Mouse (Mus musculus): Measurements from ENCODE around the gene Dagla. TPM values are rescaled to one million over a fixed set of nuclear protein-coding genes. Genes with fewer than 3 reads are reported as not detected.

The Dagla gene
- polyA plus RNA-seq, 2 experiments: 2.4 to 8.1 TPM

- WGBS: 55% methylated on average over 9 of the region's 9 CpGs
- Histone ChIP-seq H3K4me2 (replicated peaks; ENCODE audit: low read depth, low read length, severe bottlenecking) (no peak overlapping the region), H3K9me3 (ENCODE audit: control insufficient read depth, low read length) (no peaks in the 10 kb centered on the region), H3K9ac (ENCODE audit: low read depth, low read length, severe bottlenecking) (no peak overlapping the region), H3K27me3 (ENCODE audit: control insufficient read depth, insufficient read depth, low read length) (no peaks in the 10 kb centered on the region), H3K27ac (replicated peaks; ENCODE audit: low read depth, low read length) (no peak overlapping the region), H3K36me3 (ENCODE audit: control insufficient read depth, insufficient read depth, low read length) (no peaks in the 10 kb centered on the region), H3K4me1 (ENCODE audit: control insufficient read depth, insufficient read depth, low read length) (peaks cover 35% of the 10 kb centered on the region), H3K4me3 (replicated peaks; ENCODE audit: low read length) (no peak overlapping the region)
- DNase-seq (ENCODE audit: low spot score) (no peak), ATAC-seq (ENCODE audit: low FRiP score, low read depth) (no peak)
- TF ChIP-seq POLR2A (IDR thresholded peaks at IDR 0.05; ENCODE audit: borderline replicate concordance, extremely low read depth, insufficient read depth, insufficient read length): no peak
These were observed 12.7 kb downstream of the Dagla start for GRCm38 (mm10) chr19:10291896-10292490.

DNA sequence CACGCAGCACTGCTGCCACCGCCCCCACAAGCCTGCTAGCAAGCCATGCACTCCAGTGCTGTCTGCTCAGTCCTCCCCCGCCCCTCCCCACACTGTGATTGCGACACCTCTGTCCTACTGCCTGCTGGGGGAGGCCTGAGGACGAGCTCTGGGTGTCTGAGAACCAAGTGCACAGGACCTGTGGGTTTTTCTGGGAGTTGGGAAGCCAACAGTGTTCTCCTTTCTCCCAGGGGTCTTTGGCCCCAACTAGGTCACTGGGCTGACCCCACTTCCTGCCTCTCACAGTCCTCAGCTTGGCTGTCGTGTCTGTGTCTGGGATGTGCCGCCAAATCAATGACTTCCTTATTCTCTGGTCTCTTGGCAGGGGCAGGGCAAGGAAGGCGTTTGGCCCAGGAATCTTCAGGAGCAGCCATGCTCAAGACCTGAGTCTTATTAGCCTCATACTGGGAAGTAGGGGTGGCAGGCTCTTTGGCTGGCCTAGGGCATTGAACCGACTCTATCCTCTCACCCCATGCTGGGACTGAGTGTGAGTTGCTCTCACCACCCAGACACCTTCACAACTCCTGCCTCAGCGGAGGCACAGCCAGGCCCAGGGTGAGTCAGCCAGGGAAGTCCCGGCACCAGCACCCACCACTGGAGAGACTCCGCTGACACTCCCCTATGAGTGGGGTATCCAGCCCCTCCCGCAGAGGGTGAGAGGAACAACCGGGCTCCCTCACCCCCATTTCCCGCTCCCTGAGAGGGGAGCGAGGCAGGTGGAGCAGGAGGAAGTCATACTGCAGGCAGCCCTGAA is 14.3 kb downstream of the Dagla start:
- TF ChIP-seq POLR2A (IDR thresholded peaks at IDR 0.05; ENCODE audit: borderline replicate concordance, extremely low read depth, insufficient read depth, insufficient read length): no peak
- no peak overlapping the region for H3K9ac ChIP-seq (ENCODE audit: low read depth, low read length, severe bottlenecking)
- H3K27ac ChIP-seq (replicated peaks; ENCODE audit: low read depth, low read length): no peak overlapping the region
- ATAC-seq (ENCODE audit: low FRiP score, low read depth) (no peak), DNase-seq (ENCODE audit: low spot score) (no peak)
- no peak overlapping the region for H3K4me3 ChIP-seq (replicated peaks; ENCODE audit: low read length)
- H3K36me3 ChIP-seq (ENCODE audit: control insufficient read depth, insufficient read depth, low read length): no peaks in the 10 kb centered on the region
- WGBS: 63% methylated on average over 16 of the region's 16 CpGs
- no peaks in the 10 kb centered on the region for H3K9me3 ChIP-seq (ENCODE audit: control insufficient read depth, low read length)
- H3K4me1 ChIP-seq (ENCODE audit: control insufficient read depth, insufficient read depth, low read length): peaks cover 24% of the 10 kb centered on the region
- no peaks in the 10 kb centered on the region for H3K27me3 ChIP-seq (ENCODE audit: control insufficient read depth, insufficient read depth, low read length)
- no peak overlapping the region for H3K4me2 ChIP-seq (replicated peaks; ENCODE audit: low read depth, low read length, severe bottlenecking)

DNA sequence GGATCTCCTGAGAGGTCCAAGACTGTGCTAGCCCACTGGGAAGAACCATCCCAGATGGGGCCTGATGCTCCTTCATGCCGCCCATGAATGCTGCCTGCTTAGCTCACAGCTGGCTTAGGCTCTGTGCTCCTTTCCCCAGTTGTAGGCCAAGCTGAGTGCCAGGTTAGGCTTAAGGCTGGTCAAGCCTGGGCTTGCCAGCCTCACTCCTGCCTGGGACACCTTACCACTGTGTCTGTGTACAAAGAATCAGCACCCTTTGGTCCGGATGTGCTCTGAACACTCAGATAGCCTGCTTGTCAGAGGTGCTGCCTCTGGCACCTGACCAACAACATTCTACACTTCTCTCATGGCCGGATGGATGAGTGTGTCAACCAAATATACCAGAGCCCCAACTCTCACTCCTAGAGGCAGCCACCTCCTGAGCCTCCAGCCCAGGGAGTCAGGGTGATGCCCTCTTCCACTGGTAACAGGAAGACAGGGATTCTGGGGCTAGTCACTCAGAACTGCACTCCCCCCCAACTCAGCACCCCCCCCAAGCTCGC is 15.0 kb downstream of the Dagla start:
- 84% methylated on average over 4 of the region's 4 CpGs for WGBS
- H3K4me1 ChIP-seq (ENCODE audit: control insufficient read depth, insufficient read depth, low read length): peaks cover 17% of the 10 kb centered on the region
- TF ChIP-seq POLR2A (IDR thresholded peaks at IDR 0.05; ENCODE audit: borderline replicate concordance, extremely low read depth, insufficient read depth, insufficient read length): no peak
- H3K9me3 ChIP-seq (ENCODE audit: control insufficient read depth, low read length): no peaks in the 10 kb centered on the region
- H3K4me3 ChIP-seq (replicated peaks; ENCODE audit: low read length): no peak overlapping the region
- H3K27me3 ChIP-seq (ENCODE audit: control insufficient read depth, insufficient read depth, low read length): no peaks in the 10 kb centered on the region
- no peak overlapping the region for H3K4me2 ChIP-seq (replicated peaks; ENCODE audit: low read depth, low read length, severe bottlenecking)
- ATAC-seq (ENCODE audit: low FRiP score, low read depth): no peak
- no peaks in the 10 kb centered on the region for H3K36me3 ChIP-seq (ENCODE audit: control insufficient read depth, insufficient read depth, low read length)
- no peak overlapping the region for H3K9ac ChIP-seq (ENCODE audit: low read depth, low read length, severe bottlenecking)
- no peak overlapping the region for H3K27ac ChIP-seq (replicated peaks; ENCODE audit: low read depth, low read length)
- DNase-seq (ENCODE audit: low spot score): no peak

DNA sequence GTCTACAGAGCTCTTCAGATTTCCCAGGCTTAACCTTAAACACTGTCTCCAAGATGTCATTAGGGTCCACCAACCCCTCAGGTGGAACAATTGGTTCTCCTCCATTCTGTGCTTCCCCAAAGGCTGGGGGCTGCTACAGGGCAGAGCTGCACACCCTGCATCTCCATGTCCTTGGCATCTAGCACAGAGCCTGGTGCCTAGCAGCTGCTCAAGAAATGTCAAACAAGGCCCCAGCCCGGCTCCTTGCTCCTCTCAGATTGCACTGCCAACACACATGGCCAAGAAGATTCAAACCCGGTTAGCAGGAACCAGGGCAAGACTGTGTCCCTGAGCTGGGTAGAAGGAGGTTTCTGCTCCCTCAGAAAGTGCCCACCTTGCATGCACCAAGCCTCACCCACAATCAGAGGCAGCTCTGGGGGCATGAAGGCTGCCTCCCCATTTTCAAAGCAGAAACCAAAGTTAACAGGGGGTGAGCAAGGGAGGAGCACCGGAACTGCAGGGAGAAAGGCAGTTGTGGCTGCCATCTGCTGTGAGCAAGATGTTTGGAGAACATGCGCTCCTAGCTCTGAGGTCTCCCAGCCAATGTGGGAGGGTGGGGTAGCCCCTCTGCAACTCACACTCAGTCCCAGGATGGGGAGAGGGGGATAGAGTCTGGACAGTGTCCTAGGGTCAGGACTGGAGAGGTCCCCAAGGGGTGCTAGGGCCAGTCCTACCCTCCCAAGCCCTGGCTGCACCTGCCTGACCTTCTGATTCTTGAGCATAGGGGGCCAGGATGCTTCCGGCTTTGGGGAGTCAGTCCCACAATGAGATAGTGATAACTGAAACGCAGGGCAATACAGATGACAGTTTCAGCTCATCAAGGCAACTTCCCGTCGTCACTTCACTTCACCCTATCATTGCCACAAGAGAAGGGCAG is 16.3 kb downstream of the Dagla start:
- TF ChIP-seq POLR2A (IDR thresholded peaks at IDR 0.05; ENCODE audit: borderline replicate concordance, extremely low read depth, insufficient read depth, insufficient read length): no peak
- Histone ChIP-seq H3K9ac (ENCODE audit: low read depth, low read length, severe bottlenecking) (no peak overlapping the region), H3K4me2 (replicated peaks; ENCODE audit: low read depth, low read length, severe bottlenecking) (no peak overlapping the region), H3K9me3 (ENCODE audit: control insufficient read depth, low read length) (no peaks in the 10 kb centered on the region), H3K4me3 (replicated peaks; ENCODE audit: low read length) (no peak overlapping the region), H3K36me3 (ENCODE audit: control insufficient read depth, insufficient read depth, low read length) (no peaks in the 10 kb centered on the region), H3K4me1 (ENCODE audit: control insufficient read depth, insufficient read depth, low read length) (peaks cover 9% of the 10 kb centered on the region; the same call in 1 of the 2 replicates), H3K27me3 (ENCODE audit: control insufficient read depth, insufficient read depth, low read length) (no peaks in the 10 kb centered on the region), H3K27ac (replicated peaks; ENCODE audit: low read depth, low read length) (no peak overlapping the region)
- 85% methylated on average over 8 of the region's 8 CpGs for WGBS
- DNase-seq (ENCODE audit: low spot score) (no peak), ATAC-seq (ENCODE audit: low FRiP score, low read depth) (no peak)

- TF ChIP-seq POLR2A (IDR thresholded peaks at IDR 0.05; ENCODE audit: borderline replicate concordance, extremely low read depth, insufficient read depth, insufficient read length): no peak
- no peaks in the 10 kb centered on the region for H3K27me3 ChIP-seq (ENCODE audit: control insufficient read depth, insufficient read depth, low read length)
- no peak overlapping the region for H3K4me2 ChIP-seq (replicated peaks; ENCODE audit: low read depth, low read length, severe bottlenecking)
- no peaks in the 10 kb centered on the region for H3K9me3 ChIP-seq (ENCODE audit: control insufficient read depth, low read length)
- H3K27ac ChIP-seq (replicated peaks; ENCODE audit: low read depth, low read length): no peak overlapping the region
- no peak overlapping the region for H3K4me3 ChIP-seq (replicated peaks; ENCODE audit: low read length)
- H3K4me1 ChIP-seq (ENCODE audit: control insufficient read depth, insufficient read depth, low read length): 0 out of 2 replicates have a peak, but pooled peaks cover 5% of the 10 kb centered on the region
- 79% methylated on average over 10 of the region's 10 CpGs for WGBS
- no peak overlapping the region for H3K9ac ChIP-seq (ENCODE audit: low read depth, low read length, severe bottlenecking)
- no peak for ATAC-seq (ENCODE audit: low FRiP score, low read depth)
- no peaks in the 10 kb centered on the region for H3K36me3 ChIP-seq (ENCODE audit: control insufficient read depth, insufficient read depth, low read length)
- DNase-seq (ENCODE audit: low spot score): no peak
These were observed 18.2 kb downstream of the Dagla start for GRCm38 (mm10) chr19:10286458-10286872.

Data from limb, embryonic 14.5 days (tissue).